10 mouse cellular contexts compared by ENCODE assay signal in genomic region chr7:79270961-79271387, GRCm38 (mm10). TPM values are rescaled to one million over a fixed set of nuclear protein-coding genes. Genes with fewer than 3 reads are reported as not detected.
DNase-seq lines count a peak whose midpoint lies in the region; ATAC-seq lines count a peak whose summit lies in the region.
"Had no signal": no experiment of that assay in that cellular context is flagged by ENCODE, and none has a peak within 500 bp of the region (broad histone marks: within the 10 kb centered on the region; RNA-seq: fewer than 3 reads in every experiment).

No protein-coding gene starts in this region.

- 50% methylated on average over 9 of the region's 9 CpGs for WGBS in liver, embryonic 11.5 days
- WGBS in midbrain, embryonic 16.5 days = 82% methylated on average over 9 of the region's 9 CpGs
- WGBS in forebrain, embryonic 10.5 days = 85% methylated on average over 9 of the region's 9 CpGs

- no peaks in the 10 kb centered on the region for H3K27me3 ChIP-seq in liver, embryonic 11.5 days (replicated peaks; ENCODE audit: control insufficient read depth, insufficient read depth, low read length)
- no peaks in the 10 kb centered on the region for H3K27me3 ChIP-seq in midbrain, embryonic 16.5 days (ENCODE audit: control insufficient read depth, insufficient read depth, low read depth, low read length)
- no peaks in the 10 kb centered on the region for H3K27me3 ChIP-seq in forebrain, embryonic 10.5 days (ENCODE audit: poor library complexity, severe bottlenecking)
- H3K27me3 ChIP-seq: limb, embryonic 12.5 days had no signal

- peaks cover 76% of the 10 kb centered on the region for H3K4me1 ChIP-seq in liver, embryonic 11.5 days (replicated peaks; ENCODE audit: control insufficient read depth, insufficient read depth, low read length)
- peaks cover 22% of the 10 kb centered on the region for H3K4me1 ChIP-seq in midbrain, embryonic 16.5 days (ENCODE audit: control insufficient read depth, insufficient read depth, low read length)
- peaks cover 46% of the 10 kb centered on the region for H3K4me1 ChIP-seq in forebrain, embryonic 10.5 days

- DNase-seq in 3134 (ENCODE audit: extremely low read depth, insufficient read length, low spot score) (peak; percentile 60), 3T3-L1 (ENCODE audit: low read depth, low spot score) (peak; percentile 73)
- DNase-seq in c-Kit-positive CD71-positive TER-119-positive erythroid progenitor cells, embryonic 14.5 days (ENCODE audit: low spot score) = peak; percentile 85
- no peak for DNase-seq in liver, embryonic 11.5 days (ENCODE audit: low spot score)
- no peak for DNase-seq in forebrain, embryonic 10.5 days (ENCODE audit: extremely low spot score, low spot score)
- no peak for DNase-seq in gastrocnemius, postnatal 25 days
- no peak for DNase-seq in thymus, postnatal 36 days
- DNase-seq: gastrocnemius, postnatal 10 days had no signal

- no peaks in the 10 kb centered on the region for H3K9me3 ChIP-seq in liver, embryonic 11.5 days (ENCODE audit: control insufficient read depth, low read length)
- H3K9me3 ChIP-seq in midbrain, embryonic 16.5 days (replicated peaks; ENCODE audit: control insufficient read depth, low read length, poor library complexity, severe bottlenecking) = no peaks in the 10 kb centered on the region
- H3K9me3 ChIP-seq in forebrain, embryonic 10.5 days = no peaks in the 10 kb centered on the region
- H3K9me3 ChIP-seq: limb, embryonic 12.5 days had no signal

- ATAC-seq in liver, embryonic 11.5 days (replicated peaks; ENCODE audit: low FRiP score) = peak; percentile 21; the same call in 1 of the 2 replicates
- no peak for ATAC-seq in midbrain, embryonic 16.5 days

- H3K9ac ChIP-seq in liver, embryonic 11.5 days (ENCODE audit: low read depth, low read length) = 0 out of 2 replicates have a peak overlapping the region, but pooled peaks have one; percentile 25
- no peak overlapping the region for H3K9ac ChIP-seq in midbrain, embryonic 16.5 days (ENCODE audit: low read depth, low read length)
- H3K9ac ChIP-seq: limb, embryonic 12.5 days had no signal

- peak overlapping the region; percentile 53 for H3K27ac ChIP-seq in liver, embryonic 11.5 days (ENCODE audit: low read depth, low read length)
- H3K27ac ChIP-seq in midbrain, embryonic 16.5 days (ENCODE audit: low read length) = no peak overlapping the region
- no peak overlapping the region for H3K27ac ChIP-seq in forebrain, embryonic 10.5 days
- H3K27ac ChIP-seq: limb, embryonic 12.5 days had no signal

- peak overlapping the region; percentile 26 for H3K4me2 ChIP-seq in liver, embryonic 11.5 days
- no peak overlapping the region for H3K4me2 ChIP-seq in midbrain, embryonic 16.5 days (ENCODE audit: low read length)
- H3K4me2 ChIP-seq: limb, embryonic 12.5 days had no signal

- H3K36me3 ChIP-seq in liver, embryonic 11.5 days (ENCODE audit: control insufficient read depth, insufficient read depth, low read length) = no peaks in the 10 kb centered on the region
- no peaks in the 10 kb centered on the region for H3K36me3 ChIP-seq in midbrain, embryonic 16.5 days (ENCODE audit: control insufficient read depth, insufficient read depth, low read length)
- H3K36me3 ChIP-seq in forebrain, embryonic 10.5 days (replicated peaks) = no peaks in the 10 kb centered on the region; the same call in 1 of the 2 replicates
- H3K36me3 ChIP-seq: limb, embryonic 12.5 days had no signal

- no peak overlapping the region for H3K4me3 ChIP-seq in liver, embryonic 11.5 days (ENCODE audit: low read depth, low read length)
- H3K4me3 ChIP-seq in midbrain, embryonic 16.5 days (ENCODE audit: low read depth, low read length) = no peak overlapping the region
- H3K4me3 ChIP-seq in forebrain, embryonic 10.5 days = no peak overlapping the region
- H3K4me3 ChIP-seq: limb, embryonic 12.5 days had no signal

RNA-seq across cellular contexts. Expression of gene Abhd2, which starts 2.0 kb away (rescaled TPM):
- polyA plus RNA-seq in liver, embryonic 11.5 days (2014; fragmentation: Nextera tagmentation; extraction: Ambion mirVana) = 11.5 and 13.4 TPM in 2 replicates
- polyA plus RNA-seq in midbrain, embryonic 16.5 days (2015; fragmentation: Nextera tagmentation; extraction: Ambion mirVana) = 18.7 and 19.3 TPM in 2 replicates
- 7.6 and 8.6 TPM in 2 replicates for polyA plus RNA-seq in forebrain, embryonic 10.5 days (2016; fragmentation: Nextera tagmentation; extraction: Ambion mirVana)
- 1 to 10 TPM; 6.1 to 7.1 TPM for total RNA-seq in gastrocnemius, postnatal 25 days (2021)

Comparison
In these comparisons a context has a peak if more than half of its experiments do, and no peak if none do; other contexts are left out.
1. DNase-seq: peak in 3134 (single experiment), 3T3-L1 (single experiment) and c-Kit-positive CD71-positive TER-119-positive erythroid progenitor cells, embryonic 14.5 days (single experiment); none in liver, embryonic 11.5 days (single experiment), forebrain, embryonic 10.5 days (single experiment), gastrocnemius, postnatal 25 days (single experiment) and thymus, postnatal 36 days (0 of 2).